Comparison of ENCODE assay signal across 8 mouse cellular contexts in genomic region chr16:43980110-43980609, GRCm38 (mm10). TPM values are rescaled to one million over a fixed set of nuclear protein-coding genes. Genes with fewer than 3 reads are reported as not detected.
A peak's percentile ranks its signal among the peaks of the same experiment; 100 is the strongest.
DNase-seq lines count a peak whose midpoint lies in the region; ATAC-seq lines count a peak whose summit lies in the region.

No protein-coding gene starts in this region.

- no peaks in the 10 kb centered on the region for H3K9me3 ChIP-seq in limb, embryonic 13.5 days

- ATAC-seq in frontal cortex, adult (ENCODE audit: low TSS enrichment) = peak; percentile 51
- ATAC-seq in limb, embryonic 13.5 days (ENCODE audit: low FRiP score, low read depth) = no peak

- peak overlapping the region; percentile 100 for H3K4me2 ChIP-seq in limb, embryonic 13.5 days (replicated peaks)

- H3K36me3 ChIP-seq in limb, embryonic 13.5 days = no peaks in the 10 kb centered on the region

- peak overlapping the region; percentile 62 for H3K9ac ChIP-seq in limb, embryonic 13.5 days

- H3K4me1 ChIP-seq in limb, embryonic 13.5 days = peaks cover 7% of the 10 kb centered on the region; the same call in 1 of the 2 replicates

- no peak overlapping the region for H3K27ac ChIP-seq in limb, embryonic 13.5 days

- peak overlapping the region; percentile 73 for H3K4me3 ChIP-seq in limb, embryonic 13.5 days

- peaks cover 25% of the 10 kb centered on the region for H3K27me3 ChIP-seq in limb, embryonic 13.5 days

- 27% methylated on average over 9 of the region's 9 CpGs for WGBS in limb, embryonic 13.5 days

- no peak for DNase-seq in frontal cortex, adult 2 months (ENCODE audit: extremely low spot score in 1 of 2, low spot score in 1 of 2)
- DNase-seq in CD4-positive helper T cell, adult 2 months (ENCODE audit: low read depth, low spot score) = peak; percentile 54
- peak; percentile 10 for DNase-seq in fat pad, adult 2 months (ENCODE audit: extremely low read depth, low read depth, low spot score)
- peak; percentile 17 for DNase-seq in yolk sac, embryonic 10.5 days (ENCODE audit: low spot score)
- no peak for DNase-seq in spleen, postnatal 36 days (ENCODE audit: low spot score in 2 of 2)
- no peak for DNase-seq in spleen, adult 18-20 months

RNA-seq across cellular contexts. Expression of gene Zdhhc23, which starts 0.6 kb away (rescaled TPM):
- polyA plus RNA-seq in frontal cortex, adult 2 months (2012; rRNA removed) = 12.2 and 13.2 TPM in 2 replicates
- 0.62 and 0.70 TPM in 2 replicates for polyA plus RNA-seq in limb, embryonic 13.5 days (2015; fragmentation: Nextera tagmentation; extraction: Ambion mirVana)

RNA-seq across cellular contexts. Expression of gene Qtrt2, which starts 53.6 kb away (rescaled TPM):
- polyA plus RNA-seq in frontal cortex, adult 2 months (2012; rRNA removed) = 34.9 and 44.2 TPM in 2 replicates
- 29.3 and 30.0 TPM in 2 replicates for polyA plus RNA-seq in limb, embryonic 13.5 days (2015; fragmentation: Nextera tagmentation; extraction: Ambion mirVana)

Comparison
In these comparisons a context has a peak if more than half of its experiments do, and no peak if none do; other contexts are left out.
1. DNase-seq: peak in CD4-positive helper T cell, adult 2 months (single experiment), fat pad, adult 2 months (single experiment) and yolk sac, embryonic 10.5 days (single experiment); none in frontal cortex, adult 2 months (0 of 2), spleen, postnatal 36 days (0 of 2) and spleen, adult 18-20 months (0 of 2).